Mouse (Mus musculus): ENCODE data around the gene Ror1.

DNA sequence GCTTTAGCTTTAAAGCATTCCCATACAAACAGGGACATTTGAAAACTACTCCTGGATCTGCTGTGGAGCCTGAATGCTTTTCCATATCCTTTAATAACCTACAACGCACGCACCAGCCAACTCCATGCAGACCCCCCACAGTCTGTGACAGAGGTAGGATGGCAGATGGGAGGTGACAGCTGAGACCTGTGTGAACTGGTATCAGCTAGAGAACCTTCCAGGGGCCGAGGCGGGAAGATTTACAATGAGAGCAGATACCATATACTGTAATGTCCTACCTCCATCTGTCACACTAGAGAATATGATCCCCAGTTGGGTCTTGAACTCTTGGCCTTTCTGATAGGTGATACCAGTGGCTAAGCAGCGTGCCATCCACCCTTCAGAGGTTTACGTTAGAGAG, 149.1 kb downstream of the Ror1 start:
- TF ChIP-seq ZC3H11A (IDR thresholded peaks at IDR 0.05; ENCODE audit: borderline replicate concordance, low read depth, low read length) (no peak), HCFC1 (IDR thresholded peaks at IDR 0.05; ENCODE audit: borderline replicate concordance, insufficient read depth, low read length) (no peak), ZNF384 (IDR thresholded peaks at IDR 0.05; ENCODE audit: low read depth, low read length) (no peak), MAFK (IDR thresholded peaks at IDR 0.05; ENCODE audit: insufficient read depth, low read depth, low read length) (no peak), CHD2 (IDR thresholded peaks at IDR 0.05; ENCODE audit: low read depth, low read length) (no peak)
